Mouse (Mus musculus) myocyte (in vitro differentiated cells): ENCODE results near the gene Ski. TPM values are rescaled to one million over a fixed set of nuclear protein-coding genes. Genes with fewer than 3 reads are reported as not detected.

ENCODE experiments used
- H3K27me3 ChIP-seq: one replicate; pipeline ENCODE4 v1.6.1; 2011; ENCODE audit not compliant: control insufficient read depth, insufficient read depth, insufficient read length
- H3K36me3 ChIP-seq: one replicate; pipeline ENCODE4 v1.6.1; 2011; ENCODE audit not compliant: control insufficient read depth, insufficient read depth
- H3K4me2 ChIP-seq: one replicate; pipeline ENCODE4 v1.6.1; 2011; ENCODE audit warnings: low read depth, control low read depth
- H3K4me3 ChIP-seq: one replicate; pipeline ENCODE4 v1.5.1; 2011; ENCODE audit warnings: mild to moderate bottlenecking, control low read depth, moderate library complexity
- H3K79me2 ChIP-seq: one replicate; pipeline ENCODE4 v1.6.1; 2011; ENCODE audit not compliant: control insufficient read depth, insufficient read depth
- H3ac ChIP-seq: one replicate; pipeline ENCODE4 v1.6.1; 2011; ENCODE audit not compliant: control insufficient read depth, insufficient read length
- CEBPB ChIP-seq: IDR thresholded peaks from 2 replicates; pipeline ENCODE4 v1.6.1; 2011; ENCODE audit warnings: mild to moderate bottlenecking, moderate library complexity; ENCODE audit not compliant: poor library complexity, insufficient read depth, severe bottlenecking
- E2F4 ChIP-seq: IDR thresholded peaks from one replicate; pipeline ENCODE4 v1.6.1; 2011; ENCODE audit warnings: mild to moderate bottlenecking, control low read depth, moderate library complexity; ENCODE audit not compliant: insufficient read depth
- MAX ChIP-seq: IDR thresholded peaks from one replicate; pipeline ENCODE4 v1.6.1; 2011; ENCODE audit warnings: low read depth, mild to moderate bottlenecking, control low read depth
- MYOD1 ChIP-seq, 3 experiments: IDR thresholded peaks; one replicate each; pipeline ENCODE4 v1.6.1; 2011; ENCODE audit warnings: control low read depth in 2 of 3, low read depth in 2 of 3, mild to moderate bottlenecking in 2 of 3, moderate library complexity in 1 of 3; ENCODE audit not compliant: insufficient read length in 2 of 3, control insufficient read depth in 1 of 3
- MYOG ChIP-seq, 3 experiments: IDR thresholded peaks; one replicate each; pipeline ENCODE4 v1.6.1; 2011; ENCODE audit warnings: control low read depth in 2 of 3, low read depth in 2 of 3, mild to moderate bottlenecking in 2 of 3; ENCODE audit not compliant: insufficient read length in 2 of 3, control insufficient read depth in 1 of 3, insufficient read depth in 1 of 3
- POLR2A ChIP-seq: IDR thresholded peaks from one replicate; pipeline ENCODE4 v1.6.1; 2011; ENCODE audit warnings: low read depth, mild to moderate bottlenecking, control low read depth, moderate library complexity; ENCODE audit not compliant: insufficient read length
- POLR2AphosphoS2 ChIP-seq: IDR thresholded peaks from one replicate; pipeline ENCODE4 v1.6.1; 2011; ENCODE audit warnings: low read depth, control low read depth; ENCODE audit not compliant: insufficient read length
- REST ChIP-seq: IDR thresholded peaks from one replicate; pipeline ENCODE4 v1.6.1; 2011; ENCODE audit warnings: mild to moderate bottlenecking, control low read depth, moderate library complexity; ENCODE audit not compliant: insufficient read depth, insufficient read length
- SRF ChIP-seq: IDR thresholded peaks from one replicate; pipeline ENCODE4 v1.6.1; 2011; ENCODE audit warnings: low read depth; ENCODE audit not compliant: control insufficient read depth, insufficient read length
- TCF12 ChIP-seq: IDR thresholded peaks from one replicate; pipeline ENCODE4 v1.6.1; 2011; ENCODE audit warnings: mild to moderate bottlenecking, control low read depth; ENCODE audit not compliant: poor library complexity, insufficient read depth, severe bottlenecking
- TCF3 ChIP-seq: IDR thresholded peaks from one replicate; pipeline ENCODE4 v1.6.1; 2011; ENCODE audit warnings: low read depth, control low read depth; ENCODE audit not compliant: insufficient read length
- USF1 ChIP-seq: IDR thresholded peaks from one replicate; pipeline ENCODE4 v1.6.1; 2011; ENCODE audit warnings: low read depth, mild to moderate bottlenecking, control low read depth, moderate library complexity
- polyA plus RNA-seq: library from polyadenylated mRNA; unstranded; fragments of >200 nt; fragmentation: generic; extraction: Trizol; gene quantifications from one replicate; pipeline ENCODE4 v1.2.1, GENCODE M21; 2012; ENCODE audit warnings: missing spikeins

Gene Ski
- polyA plus RNA-seq, 1 experiment: 54.5 TPM

- H3ac ChIP-seq: no peak overlapping the region
- peak overlapping the region; percentile 82 for H3K4me2 ChIP-seq
- H3K36me3 ChIP-seq: no peaks in the 10 kb centered on the region
- peaks cover 61% of the 10 kb centered on the region for H3K79me2 ChIP-seq
- TF ChIP-seq CEBPB: no peak
- no peak for TF ChIP-seq TCF3
- TF ChIP-seq MYOD1 (IDR thresholded peaks at IDR 0.05; ENCODE audit: control insufficient read depth in 1 of 3, insufficient read length in 2 of 3, low read depth in 2 of 3): peak; percentile 5 to 71 (median 53)
- TF ChIP-seq MAX: no peak
- peak; percentile 48 for TF ChIP-seq POLR2AphosphoS2
- peak in 1 of 3 experiments; percentile 55 for TF ChIP-seq MYOG (IDR thresholded peaks at IDR 0.05; ENCODE audit: control insufficient read depth in 1 of 3, insufficient read depth in 1 of 3, insufficient read length in 2 of 3, low read depth in 2 of 3)
- TF ChIP-seq REST: no peak
- TF ChIP-seq USF1: no peak
- TF ChIP-seq E2F4: no peak
- peak; percentile 13 for TF ChIP-seq TCF12
- TF ChIP-seq SRF: no peak
- peak; percentile 47 for TF ChIP-seq POLR2A
- no peaks in the 10 kb centered on the region for H3K27me3 ChIP-seq
- H3K4me3 ChIP-seq: no peak overlapping the region
Measured at GRCm38 (mm10) chr4:155178274-155178673, 44.1 kb downstream of the Ski start.

DNA sequence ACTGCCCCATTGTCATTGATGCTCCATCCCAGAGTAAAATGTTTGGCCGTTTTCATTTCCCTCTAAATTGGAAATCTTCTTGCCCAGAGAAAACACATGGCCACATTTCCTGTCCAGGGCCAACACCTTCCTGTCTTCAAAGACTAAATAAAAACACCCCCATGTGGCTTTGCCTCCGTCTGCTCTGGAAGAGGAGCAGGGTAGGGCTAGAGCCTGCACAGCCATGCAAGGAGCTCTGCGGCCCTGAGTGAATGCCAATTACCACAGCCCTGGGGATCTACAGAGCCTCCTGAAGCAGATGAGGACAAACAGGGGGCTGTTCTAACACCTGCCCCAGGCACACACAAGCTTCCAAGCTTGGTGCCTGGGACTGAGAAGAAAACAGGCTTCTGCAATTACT lies 46.2 kb downstream of the Ski start:
- no peak overlapping the region for H3K4me3 ChIP-seq
- H3K36me3 ChIP-seq: no peaks in the 10 kb centered on the region
- H3ac ChIP-seq: no peak overlapping the region
- TF ChIP-seq POLR2AphosphoS2 (no peak), MYOD1 (IDR thresholded peaks at IDR 0.05; ENCODE audit: control insufficient read depth in 1 of 3, insufficient read length in 2 of 3, low read depth in 2 of 3) (peak in 2 of 3 experiments; percentile 2 to 6)
- peak overlapping the region; percentile 4 for H3K4me2 ChIP-seq
- peaks cover 65% of the 10 kb centered on the region for H3K79me2 ChIP-seq
- H3K27me3 ChIP-seq: no peaks in the 10 kb centered on the region

GRCm38 (mm10) chr4:155173822-155174785 lies 48.3 kb downstream of the Ski start:
- Histone ChIP-seq H3K79me2 (peaks cover 74% of the 10 kb centered on the region), H3ac (peak overlapping the region; percentile 4), H3K36me3 (no peaks in the 10 kb centered on the region), H3K27me3 (no peaks in the 10 kb centered on the region), H3K4me2 (peak overlapping the region; percentile 89), H3K4me3 (peak overlapping the region; percentile 17)
- TF ChIP-seq E2F4: no peak
- TF ChIP-seq MYOD1 (IDR thresholded peaks at IDR 0.05; ENCODE audit: control insufficient read depth in 1 of 3, insufficient read length in 2 of 3, low read depth in 2 of 3): peak; percentile 78 to 84 (median 83)
- TF ChIP-seq SRF: no peak
- no peak for TF ChIP-seq POLR2A
- peak; percentile 58 to 90 (median 79) for TF ChIP-seq MYOG (IDR thresholded peaks at IDR 0.05; ENCODE audit: control insufficient read depth in 1 of 3, insufficient read depth in 1 of 3, insufficient read length in 2 of 3, low read depth in 2 of 3)
- peak; percentile 60 for TF ChIP-seq TCF3
- TF ChIP-seq USF1: no peak
- no peak for TF ChIP-seq MAX
- no peak for TF ChIP-seq CEBPB
- no peak for TF ChIP-seq REST
- TF ChIP-seq TCF12: peak; percentile 87
- no peak for TF ChIP-seq POLR2AphosphoS2

DNA sequence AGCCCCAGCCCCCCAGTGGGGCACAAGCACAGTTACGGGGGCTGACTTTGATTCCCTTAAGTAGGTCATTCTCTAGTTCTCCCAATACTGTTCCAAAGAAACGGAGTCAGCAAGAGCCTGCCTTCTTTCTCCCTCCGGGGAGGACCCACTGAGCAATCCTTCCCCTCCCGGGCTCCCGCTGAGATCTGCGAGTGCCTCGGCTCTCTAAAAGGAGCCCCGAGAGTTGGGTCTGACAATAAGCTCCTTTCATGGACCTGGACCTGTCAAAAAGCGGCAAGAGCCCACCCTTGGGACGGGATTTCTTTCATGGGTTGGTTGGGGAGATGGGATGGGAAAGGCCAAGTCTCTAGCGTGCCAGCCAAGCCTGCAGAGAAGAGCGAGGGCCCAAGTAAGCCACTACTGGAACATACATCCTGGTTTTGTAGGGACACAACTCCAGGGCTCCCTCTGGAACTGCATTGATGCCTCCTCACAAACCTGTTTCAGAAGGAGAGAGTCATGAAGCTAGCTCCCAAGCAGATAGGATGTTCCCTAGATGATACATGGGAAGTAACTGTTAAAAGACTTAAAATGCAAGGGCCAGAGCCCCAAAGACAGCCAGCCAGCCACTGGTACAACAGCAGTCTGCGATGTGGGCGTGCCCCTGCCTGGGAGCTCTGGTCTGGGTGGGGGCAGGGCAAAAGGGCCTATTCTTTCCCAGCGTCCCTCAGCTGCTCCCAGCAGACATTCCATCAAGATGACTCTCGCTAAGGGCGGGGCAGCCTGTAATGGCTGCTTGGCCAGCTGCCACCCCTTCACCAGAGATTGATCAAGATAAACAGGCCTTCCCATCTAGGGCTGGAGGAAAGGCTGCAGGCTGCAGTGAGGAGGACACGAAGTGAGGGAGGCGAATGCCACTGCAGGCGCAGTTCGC lies 49.2 kb downstream of the Ski start:
- H3K36me3 ChIP-seq: no peaks in the 10 kb centered on the region
- TF ChIP-seq USF1: no peak
- peak; percentile 40 for TF ChIP-seq POLR2A
- no peak for TF ChIP-seq SRF
- TF ChIP-seq MYOG (IDR thresholded peaks at IDR 0.05; ENCODE audit: control insufficient read depth in 1 of 3, insufficient read depth in 1 of 3, insufficient read length in 2 of 3, low read depth in 2 of 3): peak; percentile 82 to 97 (median 84)
- TF ChIP-seq MYOD1 (IDR thresholded peaks at IDR 0.05; ENCODE audit: control insufficient read depth in 1 of 3, insufficient read length in 2 of 3, low read depth in 2 of 3): peak in 2 of 3 experiments; percentile 87 to 96
- peak; percentile 76 for TF ChIP-seq TCF12
- TF ChIP-seq TCF3: peak; percentile 50
- peak overlapping the region; percentile 17 for H3K4me3 ChIP-seq
- peak overlapping the region; percentile 4 for H3ac ChIP-seq
- peak overlapping the region; percentile 90 for H3K4me2 ChIP-seq
- no peaks in the 10 kb centered on the region for H3K27me3 ChIP-seq
- H3K79me2 ChIP-seq: peaks cover 84% of the 10 kb centered on the region
